Mouse (Mus musculus) spleen, postnatal 0 days (tissue): ENCODE measurements around the gene Gm43064. TPM values are rescaled to one million over a fixed set of nuclear protein-coding genes. Genes with fewer than 3 reads are reported as not detected.

Experiments used
- polyA plus RNA-seq: library from polyadenylated mRNA; unstranded; fragments of >200 nt; fragmentation: Nextera tagmentation; extraction: Ambion mirVana; gene quantifications from 2 replicates; pipeline ENCODE4 v1.2.1, GENCODE M21; 2015

The Gm43064 gene
- polyA plus RNA-seq = 0.17 and 0.83 TPM in 2 replicates

DNA sequence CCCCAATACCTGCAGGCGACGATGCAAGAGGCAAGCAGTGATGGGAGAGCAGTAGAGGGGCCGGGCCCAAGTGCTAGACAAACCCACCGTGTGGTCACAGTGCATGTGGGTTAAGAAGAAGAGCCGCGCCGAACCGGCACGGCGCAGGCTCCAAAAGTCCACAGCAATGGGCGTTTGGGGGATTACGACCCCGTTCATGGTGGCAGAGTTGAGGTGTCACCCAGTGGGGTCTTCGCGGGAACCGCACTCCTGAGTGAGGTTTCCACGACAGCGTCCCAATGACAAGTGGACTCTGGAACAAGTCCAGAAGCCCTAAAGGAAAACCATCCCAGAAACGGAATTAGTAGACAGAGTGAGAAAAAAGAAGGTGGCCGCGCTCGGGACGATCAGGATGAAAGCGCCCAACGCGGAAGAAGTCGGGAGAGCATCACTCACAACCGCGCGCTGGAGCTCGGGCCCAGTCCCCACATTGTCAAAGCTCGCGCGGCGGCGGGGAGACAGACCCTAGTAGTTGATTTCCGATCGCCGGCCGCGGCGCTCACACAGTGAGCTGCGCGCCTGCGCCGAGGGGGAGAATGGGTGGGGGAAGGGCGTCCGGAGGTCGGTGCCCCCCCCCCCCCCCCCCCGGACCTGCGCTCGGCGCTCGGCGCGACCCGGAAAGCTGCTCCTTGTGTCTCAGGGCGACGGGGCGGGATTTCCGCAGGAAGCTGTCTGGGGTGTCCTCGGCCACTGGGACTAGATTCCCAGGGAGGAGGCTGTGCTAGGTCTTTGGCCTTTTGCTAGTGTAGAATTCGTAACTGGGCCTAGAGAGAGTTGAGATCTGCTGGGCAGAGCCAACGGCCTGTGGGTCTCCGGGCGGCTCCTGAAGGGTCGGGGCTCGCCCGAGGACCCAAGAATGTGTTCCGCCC lies at the start of gene Gm43064, which contains the start of the genes Dclre1b and Ap4b1:
Gm43064 (plus strand) TSS at position 683 of the 908 bp plus-strand sequence.
Dclre1b (minus strand) TSS at position 554 of the 908 bp plus-strand sequence.
Ap4b1 (plus strand) TSS at position 630 of the 908 bp plus-strand sequence.

DNA sequence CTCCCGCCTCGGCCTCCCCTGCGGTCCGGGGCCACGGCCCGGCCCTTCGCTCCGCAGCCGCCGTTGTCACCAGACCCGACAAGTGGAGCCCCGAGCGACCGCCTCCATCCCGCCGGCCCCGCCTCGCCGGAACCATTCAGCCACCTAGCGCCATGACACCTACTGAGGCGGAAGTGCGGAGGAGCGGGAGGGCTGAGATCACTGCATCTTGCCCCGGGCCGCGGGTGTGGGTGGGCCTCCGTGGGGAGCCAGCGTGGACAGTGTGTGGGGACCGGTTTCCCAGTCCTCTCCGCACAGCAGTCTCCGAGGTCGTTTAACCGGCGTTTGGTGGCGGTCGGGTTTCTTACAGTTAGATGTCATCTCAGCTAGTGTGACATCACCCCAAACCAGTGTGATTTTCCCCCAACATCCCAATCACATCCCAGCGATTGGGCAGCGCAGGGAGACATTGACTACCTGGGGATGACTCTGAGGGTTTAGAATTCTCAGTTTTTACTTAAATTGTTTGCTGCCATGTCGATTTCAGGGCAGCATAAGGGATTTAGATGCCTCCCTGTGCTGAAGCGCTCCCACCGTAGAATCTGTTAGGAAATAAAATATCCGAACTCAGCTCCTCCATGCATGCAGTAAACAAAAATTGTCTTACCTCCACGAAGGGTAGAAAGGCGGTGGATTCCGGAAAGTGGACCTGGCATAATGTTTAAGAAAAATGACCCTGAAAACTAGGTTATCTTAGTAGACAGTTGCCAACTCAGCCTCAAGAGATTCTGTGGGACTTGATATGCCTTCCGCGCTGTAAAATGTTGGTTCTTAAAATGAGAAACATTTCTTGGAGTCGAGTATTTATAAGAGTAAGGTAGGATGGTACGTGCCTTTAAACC lies 17.9 kb upstream of the Gm43064 start, which contains the start of gene Hipk1:
Hipk1 (minus strand) TSS at position 334 of the 881 bp plus-strand sequence.

GRCm38 (mm10) chr3:103832426-103832825 lies 23.1 kb downstream of the Gm43064 start, which contains the start of gene Bcl2l15:
TSS of gene Bcl2l15 (plus strand) at chr3:103832601.

DNA sequence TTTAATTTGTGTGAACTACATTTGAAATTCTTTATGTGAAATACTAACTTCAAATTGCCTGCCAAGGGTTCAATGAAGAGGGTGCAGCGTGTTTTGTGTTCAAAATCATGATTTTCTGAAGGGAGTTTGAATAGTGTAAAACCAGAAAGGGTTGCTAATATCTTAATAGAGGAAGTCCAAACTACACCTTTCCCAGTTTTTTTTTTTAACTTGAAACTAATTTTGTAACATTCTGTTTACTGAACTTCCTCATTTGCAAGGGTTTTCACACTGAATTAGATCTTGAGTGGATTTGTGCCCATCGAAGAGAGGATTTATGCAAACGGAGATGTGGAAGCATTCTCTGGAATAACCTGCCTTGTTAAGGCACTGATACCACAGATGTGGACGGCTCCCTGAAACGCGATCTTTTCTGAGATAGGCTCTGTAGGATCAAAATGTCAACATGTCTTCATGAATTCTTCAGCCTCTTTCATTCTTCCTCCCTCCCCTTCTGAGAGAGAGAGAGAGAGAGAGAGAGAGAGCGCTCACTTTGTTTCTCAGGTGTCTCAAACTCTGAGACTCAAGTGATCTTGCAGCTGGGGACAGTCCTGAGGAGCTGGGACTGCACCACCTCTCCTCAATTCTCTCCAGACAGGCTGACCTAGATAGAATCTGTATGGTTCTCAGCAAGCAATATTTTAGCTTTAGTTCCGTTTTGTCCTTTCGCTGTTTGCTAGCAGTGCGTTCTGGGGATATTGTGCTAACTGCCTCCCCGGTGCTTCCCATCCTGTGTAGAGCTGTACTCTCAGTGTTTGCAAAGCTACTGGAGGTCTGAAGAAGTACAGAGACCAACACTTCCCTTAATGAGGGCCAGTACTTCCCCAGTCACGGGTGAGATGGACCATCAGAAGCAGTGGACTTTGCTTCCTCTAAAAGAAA lies 49.8 kb downstream of the Gm43064 start, which contains the start of gene Ptpn22:
Ptpn22 (plus strand) TSS at position 915 of the 921 bp plus-strand sequence.

Other genes with a start within 250 kb of the Gm43064 start
- gene Syt6, start 234.3 kb upstream of the Gm43064 start, polyA plus RNA-seq = 1.2 and 1.9 TPM in 2 replicates
- gene Atg4a-ps, start 163.5 kb upstream of the Gm43064 start, polyA plus RNA-seq = 0.28 and 0.30 TPM in 2 replicates
- gene Olfml3, start 71.6 kb upstream of the Gm43064 start, polyA plus RNA-seq = 27.5 and 39.0 TPM in 2 replicates
- not detected in 2 replicates for gene Gm10964, start 70.2 kb upstream of the Gm43064 start, polyA plus RNA-seq
- 18.1 and 19.0 TPM in 2 replicates for gene Hipk1, start 18.0 kb upstream of the Gm43064 start, polyA plus RNA-seq
- 33.3 and 43.3 TPM in 2 replicates for gene Dclre1b, start 129 bp upstream of the Gm43064 start, polyA plus RNA-seq
- gene Ap4b1, start 53 bp upstream of the Gm43064 start, polyA plus RNA-seq = 14.8 TPM in 2 replicates
- 1.6 and 2.5 TPM in 2 replicates for gene Bcl2l15, start 23.0 kb downstream of the Gm43064 start, polyA plus RNA-seq
- gene Ptpn22, start 50.2 kb downstream of the Gm43064 start, polyA plus RNA-seq = 8.7 and 13.1 TPM in 2 replicates
- 8.3 and 9.2 TPM in 2 replicates for gene Rsbn1, start 104.5 kb downstream of the Gm43064 start, polyA plus RNA-seq
- gene Phtf1, start 158.5 kb downstream of the Gm43064 start, polyA plus RNA-seq = 10.4 and 10.5 TPM in 2 replicates